ENCODE assay signal across 17 mouse cellular contexts in the genomic region with DNA sequence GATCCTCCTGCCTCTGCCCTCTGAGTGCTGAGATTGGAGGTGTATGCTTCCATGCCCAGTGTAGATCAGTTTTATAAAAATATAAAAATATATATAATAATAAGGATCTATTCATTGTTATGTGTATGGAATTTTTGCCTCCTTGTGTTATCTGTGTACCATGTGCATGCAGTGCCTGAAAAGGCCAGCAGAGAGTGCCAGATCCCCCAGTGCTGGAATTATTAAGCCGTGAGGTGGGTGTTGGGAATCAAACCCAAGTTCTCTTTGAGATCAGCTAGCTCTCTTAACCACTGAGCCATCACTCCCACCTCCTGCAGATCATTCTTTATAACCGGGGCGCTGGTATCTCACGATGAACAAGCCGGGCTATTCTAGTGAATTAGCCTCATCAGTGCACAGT.
DNase-seq lines count a peak whose midpoint lies in the region; ATAC-seq and TF ChIP-seq lines count a peak whose summit lies in the region.
"Had no signal": no experiment of that assay in that cellular context is flagged by ENCODE, and none has a peak within 500 bp of the region (broad histone marks: within the 10 kb centered on the region; RNA-seq: fewer than 3 reads in every experiment).

No protein-coding gene starts in this region.

- no peak for DNase-seq in gastrocnemius, adult 2 months
- DNase-seq in gastrocnemius, adult 18-20 months (ENCODE audit: low spot score) = no peak
- DNase-seq in liver, adult 2 months (ENCODE audit: extremely low read depth, low read depth, low spot score) = no peak
- peak; percentile 13 for DNase-seq in CH12.LX (ENCODE audit: extremely low read depth)
- DNase-seq in brain, embryonic 14.5 days (ENCODE audit: low read depth) = no peak
- no peak for DNase-seq in ovary, postnatal 36 days (ENCODE audit: low spot score)
- DNase-seq: gastrocnemius, postnatal 25 days; kidney, adult 18-20 months; retina, postnatal 1 day had no signal

- H3K27ac ChIP-seq in gastrocnemius, adult 2 months = no peak overlapping the region
- no peak overlapping the region for H3K27ac ChIP-seq in liver, adult 2 months (replicated peaks; ENCODE audit: insufficient read depth, low read depth, low read length)
- H3K27ac ChIP-seq in liver, embryonic 12.5 days = no peak overlapping the region
- H3K27ac ChIP-seq in CH12.LX (ENCODE audit: insufficient read depth, low read depth) = no peak overlapping the region
- H3K27ac ChIP-seq in forebrain, embryonic 13.5 days = no peak overlapping the region
- H3K27ac ChIP-seq: hindbrain, embryonic 13.5 days; liver, embryonic 15.5 days; neural tube, embryonic 13.5 days had no signal

- in situ Hi-C loops in CH12.LX (cut with MboI; ENCODE audit: low pct_ligation_motif_present, low pct_unique_long_range_greater_than_20kb, low sequenced_read_pairs) = loop anchor here (25.0 kb wide), 1 partner anchor 493 kb away; no protein-coding TSS in a partner anchor

- no peaks in the 10 kb centered on the region for H3K36me3 ChIP-seq in liver, adult 2 months (ENCODE audit: control insufficient read depth, insufficient read depth, low read length)
- H3K36me3 ChIP-seq in liver, embryonic 12.5 days = no peaks in the 10 kb centered on the region
- H3K36me3 ChIP-seq in CH12.LX (replicated peaks in 1 of 2; ENCODE audit: control insufficient read depth in 1 of 2, insufficient read depth in 1 of 2, low read length in 1 of 2) = no peaks in the 10 kb centered on the region
- no peaks in the 10 kb centered on the region for H3K36me3 ChIP-seq in forebrain, embryonic 13.5 days (ENCODE audit: poor library complexity, severe bottlenecking)
- H3K36me3 ChIP-seq: hindbrain, embryonic 13.5 days; liver, embryonic 15.5 days; neural tube, embryonic 13.5 days had no signal

- H3K27me3 ChIP-seq in liver, adult 2 months (ENCODE audit: control insufficient read depth, insufficient read depth, low read length) = no peaks in the 10 kb centered on the region
- H3K27me3 ChIP-seq in liver, embryonic 12.5 days (replicated peaks) = no peaks in the 10 kb centered on the region
- H3K27me3 ChIP-seq in CH12.LX (replicated peaks) = peaks cover 62% of the 10 kb centered on the region
- no peaks in the 10 kb centered on the region for H3K27me3 ChIP-seq in forebrain, embryonic 13.5 days
- H3K27me3 ChIP-seq: hindbrain, embryonic 13.5 days; liver, embryonic 15.5 days; neural tube, embryonic 13.5 days; Patski had no signal

- no peak overlapping the region for H3K9ac ChIP-seq in liver, adult 2 months (ENCODE audit: low read depth, low read length)
- H3K9ac ChIP-seq in liver, embryonic 12.5 days = no peak overlapping the region
- H3K9ac ChIP-seq in CH12.LX (ENCODE audit: insufficient read depth, low read depth) = no peak overlapping the region
- no peak overlapping the region for H3K9ac ChIP-seq in forebrain, embryonic 13.5 days
- H3K9ac ChIP-seq: hindbrain, embryonic 13.5 days; liver, embryonic 15.5 days; neural tube, embryonic 13.5 days had no signal

- H3K79me2 ChIP-seq in liver, adult 2 months (ENCODE audit: control insufficient read depth, insufficient read depth, low read length) = no peaks in the 10 kb centered on the region
- no peaks in the 10 kb centered on the region for H3K79me2 ChIP-seq in CH12.LX (replicated peaks; ENCODE audit: control insufficient read depth, extremely low read depth, insufficient read depth, poor library complexity, severe bottlenecking)

- peak; percentile 60 for TF ChIP-seq CTCF in gastrocnemius, adult 2 months (IDR thresholded peaks at IDR 0.05)
- peak; percentile 18; the same call in 1 of the 2 replicates for TF ChIP-seq CTCF in liver, adult 2 months (IDR thresholded peaks at IDR 0.05; ENCODE audit: low read depth, low read length)
- TF ChIP-seq CTCF in CH12.LX (conservative IDR thresholded peaks at IDR 0.05 in 1 of 2, IDR thresholded peaks at IDR 0.05 in 1 of 2; ENCODE audit: low read depth in 2 of 2, low read length in 2 of 2) = peak; percentile 44 to 54
- TF ChIP-seq CTCF in brain, embryonic 14.5 days (IDR thresholded peaks at IDR 0.05; ENCODE audit: borderline replicate concordance, extremely low read depth, insufficient read depth, insufficient read length) = peak; percentile 39; the same call in 1 of the 2 replicates

- WGBS in liver, adult 2 months = 97% methylated on average over 5 of the region's 5 CpGs
- 78% methylated on average over 5 of the region's 5 CpGs for WGBS in liver, embryonic 12.5 days (ENCODE audit: insufficient replicate concordance)
- WGBS in forebrain, embryonic 13.5 days = 92% methylated on average over 5 of the region's 5 CpGs

- TF ChIP-seq EP300 in CH12.LX (IDR thresholded peaks at IDR 0.05; ENCODE audit: low read length) = no peak

- intact Hi-C loops in gastrocnemius, adult 2 months (cut with DNase I) = no loop called here

- TF ChIP-seq RAD21 in CH12.LX (IDR thresholded peaks at IDR 0.05; ENCODE audit: low read depth, low read length) = no peak; the same call in none of the 2 replicates

- no peak overlapping the region for H3K4me2 ChIP-seq in liver, embryonic 12.5 days
- H3K4me2 ChIP-seq in CH12.LX (ENCODE audit: insufficient read depth, low read depth, poor library complexity, severe bottlenecking) = no peak overlapping the region
- no peak overlapping the region for H3K4me2 ChIP-seq in forebrain, embryonic 13.5 days
- H3K4me2 ChIP-seq: hindbrain, embryonic 13.5 days; liver, embryonic 15.5 days; neural tube, embryonic 13.5 days had no signal

- H3K4me3 ChIP-seq in gastrocnemius, adult 2 months = no peak overlapping the region
- no peak overlapping the region for H3K4me3 ChIP-seq in liver, adult 2 months (ENCODE audit: insufficient read depth, low read depth, low read length)
- no peak overlapping the region for H3K4me3 ChIP-seq in liver, embryonic 12.5 days
- no peak overlapping the region for H3K4me3 ChIP-seq in CH12.LX (replicated peaks in 1 of 3; ENCODE audit: low read depth in 2 of 3, low read length in 2 of 3, poor library complexity in 1 of 3)
- H3K4me3 ChIP-seq in forebrain, embryonic 13.5 days = no peak overlapping the region
- H3K4me3 ChIP-seq: hindbrain, embryonic 13.5 days; liver, embryonic 15.5 days; neural tube, embryonic 13.5 days had no signal

- no peaks in the 10 kb centered on the region for H3K4me1 ChIP-seq in liver, adult 2 months (ENCODE audit: control insufficient read depth, insufficient read depth, low read length)
- H3K4me1 ChIP-seq in liver, embryonic 12.5 days = no peaks in the 10 kb centered on the region
- H3K4me1 ChIP-seq in CH12.LX (ENCODE audit: control insufficient read depth in 1 of 2, insufficient read depth in 2 of 2) = 0 out of 4 replicates have a peak, but pooled peaks cover 0 to 2% of the 10 kb centered on the region in 2 experiments
- H3K4me1 ChIP-seq in forebrain, embryonic 13.5 days = peaks cover 10% of the 10 kb centered on the region
- H3K4me1 ChIP-seq: liver, embryonic 15.5 days had no signal

- no peaks in the 10 kb centered on the region for H3K9me3 ChIP-seq in liver, embryonic 12.5 days (replicated peaks)
- H3K9me3 ChIP-seq in CH12.LX (replicated peaks; ENCODE audit: low read length) = no peaks in the 10 kb centered on the region
- no peaks in the 10 kb centered on the region for H3K9me3 ChIP-seq in forebrain, embryonic 13.5 days (replicated peaks)
- H3K9me3 ChIP-seq: hindbrain, embryonic 13.5 days; liver, embryonic 15.5 days; neural tube, embryonic 13.5 days had no signal

- dilution Hi-C loops in CH12.LX (cut with MboI; ENCODE audit: extremely low pct_ligation_motif_present, extremely low pct_unique_long_range_greater_than_20kb, low sequenced_read_pairs) = no loop called here

- no peak for ATAC-seq in liver, embryonic 12.5 days
- no peak for ATAC-seq in forebrain, embryonic 13.5 days
- ATAC-seq: forebrain, embryonic 16.5 days; midbrain, embryonic 16.5 days; Patski had no signal

- TF ChIP-seq POLR2A in liver, adult 2 months (IDR thresholded peaks at IDR 0.05; ENCODE audit: extremely low read depth, insufficient read depth, low read length) = no peak
- TF ChIP-seq POLR2A in CH12.LX (IDR thresholded peaks at IDR 0.05; ENCODE audit: low read depth, low read length) = no peak
- no peak for TF ChIP-seq POLR2A in brain, embryonic 14.5 days (IDR thresholded peaks at IDR 0.05; ENCODE audit: borderline replicate concordance, extremely low read depth, insufficient read depth, insufficient read length, poor library complexity, severe bottlenecking)

TF ChIP-seq in CH12.LX, 34 proteins besides CTCF, POLR2A, EP300 and RAD21:
- TF ChIP-seq SMC3 (IDR thresholded peaks at IDR 0.05; ENCODE audit: low read depth, low read length) (peak; percentile 20; the same call in 1 of the 2 replicates), CHD1 (IDR thresholded peaks at IDR 0.05; ENCODE audit: low read depth, low read length) (no peak), JUN (IDR thresholded peaks at IDR 0.05; ENCODE audit: insufficient read depth, low read depth, low read length) (no peak), IRF4 (IDR thresholded peaks at IDR 0.05; ENCODE audit: low read depth, low read length) (no peak)
